Mouse (Mus musculus) embryonic facial prominence, embryonic 13.5 days (tissue): Measurements from ENCODE around the gene Sectm1b. TPM values are rescaled to one million over a fixed set of nuclear protein-coding genes. Genes with fewer than 3 reads are reported as not detected.
"Not testable (repeated sequence)": the region's sequence is repeated elsewhere in the genome, so short reads cannot be mapped to it uniquely, and the experiment has no call there.

Source experiments
- ATAC-seq: fragments of 200-750 bp; cut with Nextera tagmentation; 2 replicates; pipeline ENCODE4 v1.8.0; 2017; ENCODE audit warnings: low read depth; ENCODE audit not compliant: insufficient number of reproducible peaks, insufficient read depth, low FRiP score, low TSS enrichment
- H3K27ac ChIP-seq: fragments of 300-500 bp; sonication (generic); 2 replicates; pipeline ENCODE4 v1.5.1; 2015; ENCODE audit warnings: moderate library complexity, mild to moderate bottlenecking, inconsistent platforms
- H3K27me3 ChIP-seq: fragments of 300-500 bp; sonication (generic); 2 replicates; pipeline ENCODE4 v1.6.1; 2015; ENCODE audit warnings: mild to moderate bottlenecking, inconsistent platforms
- H3K36me3 ChIP-seq: fragments of 300-500 bp; sonication (generic); 2 replicates; pipeline ENCODE4 v1.6.1; 2015; ENCODE audit warnings: mild to moderate bottlenecking, inconsistent platforms
- H3K4me1 ChIP-seq: fragments of 300-500 bp; sonication (generic); 2 replicates; pipeline ENCODE4 v1.6.1; 2015; ENCODE audit warnings: inconsistent platforms
- H3K4me2 ChIP-seq: fragments of 300-500 bp; sonication (generic); 2 replicates; pipeline ENCODE4 v1.6.1; 2015; ENCODE audit warnings: moderate library complexity, mild to moderate bottlenecking, inconsistent platforms
- H3K4me3 ChIP-seq: fragments of 300-500 bp; sonication (generic); 2 replicates; pipeline ENCODE4 v1.5.1; 2015; ENCODE audit warnings: mild to moderate bottlenecking, inconsistent platforms
- H3K9ac ChIP-seq: fragments of 300-500 bp; sonication (generic); 2 replicates; pipeline ENCODE4 v1.6.1; 2015; ENCODE audit warnings: mild to moderate bottlenecking, inconsistent platforms
- H3K9me3 ChIP-seq: fragments of 300-500 bp; sonication (generic); 2 replicates; pipeline ENCODE4 v1.6.1; 2016; ENCODE audit warnings: inconsistent platforms
- WGBS: fragments of 180-500 bp; shearing (Covaris S2); methylation state at CpG from one replicate; pipeline ENCODE4 v1.1.7; 2015; ENCODE audit warnings: mixed read lengths; 5-methylcytosine and 5-hydroxymethylcytosine counted together
- polyA plus RNA-seq: library from polyadenylated mRNA; unstranded; fragments of >200 nt; fragmentation: Nextera tagmentation; extraction: Ambion mirVana; gene quantifications from 2 replicates; pipeline ENCODE4 v1.2.1, GENCODE M21; 2015

Gene Sectm1b
- polyA plus RNA-seq, 1 experiment from 2014 or later: 0.59 TPM

- WGBS: 84% methylated on average over 3 of the region's 3 CpGs
- no peak for ATAC-seq
- no peaks in the 10 kb centered on the region for H3K36me3 ChIP-seq
- H3K27me3 ChIP-seq: no peaks in the 10 kb centered on the region
- H3K4me3 ChIP-seq: no peak overlapping the region
- no peaks in the 10 kb centered on the region for H3K4me1 ChIP-seq
- H3K27ac ChIP-seq: no peak overlapping the region
- H3K4me2 ChIP-seq: no peak overlapping the region
- H3K9me3 ChIP-seq: no peaks in the 10 kb centered on the region
- no peak overlapping the region for H3K9ac ChIP-seq
These were observed 828 bp upstream of the Sectm1b start for GRCm38 (mm10) chr11:121064197-121064596.

GRCm38 (mm10) chr11:121061615-121062014 is 1.8 kb downstream of the Sectm1b start:
- no peak for ATAC-seq
- Histone ChIP-seq H3K4me2 (no peak overlapping the region), H3K27ac (no peak overlapping the region), H3K4me3 (no peak overlapping the region), H3K9me3 (no peaks in the 10 kb centered on the region), H3K36me3 (no peaks in the 10 kb centered on the region), H3K4me1 (no peaks in the 10 kb centered on the region), H3K27me3 (no peaks in the 10 kb centered on the region), H3K9ac (no peak overlapping the region)
- 62% methylated on average over 8 of the region's 8 CpGs for WGBS

- H3K36me3 ChIP-seq, H3K4me1 ChIP-seq, ATAC-seq, H3K4me3 ChIP-seq, H3K27ac ChIP-seq, H3K4me2 ChIP-seq, H3K9me3 ChIP-seq, H3K9ac ChIP-seq, H3K27me3 ChIP-seq: not testable (repeated sequence)
- 92% methylated on average over 6 of the region's 6 CpGs for WGBS
These were observed 2.8 kb downstream of the Sectm1b start for GRCm38 (mm10) chr11:121060401-121061067.

- WGBS: 80% methylated on average over 4 of the region's 4 CpGs
- no peak overlapping the region for H3K4me3 ChIP-seq
- no peak overlapping the region for H3K4me2 ChIP-seq
- no peaks in the 10 kb centered on the region for H3K4me1 ChIP-seq
- H3K9me3 ChIP-seq: no peaks in the 10 kb centered on the region
- no peak for ATAC-seq
- H3K27me3 ChIP-seq: no peaks in the 10 kb centered on the region
- no peak overlapping the region for H3K27ac ChIP-seq
- no peaks in the 10 kb centered on the region for H3K36me3 ChIP-seq
- H3K9ac ChIP-seq: no peak overlapping the region
These were observed 3.9 kb downstream of the Sectm1b start for GRCm38 (mm10) chr11:121059471-121059870.

- ATAC-seq: no peak
These were observed 4.4 kb downstream of the Sectm1b start for GRCm38 (mm10) chr11:121058956-121059355.

GRCm38 (mm10) chr11:121058122-121058521 is 5.2 kb downstream of the Sectm1b start:
- peaks cover 3% of the 10 kb centered on the region; the same call in 1 of the 2 replicates for H3K4me1 ChIP-seq
- no peak overlapping the region for H3K9ac ChIP-seq
- no peak overlapping the region for H3K27ac ChIP-seq
- H3K4me3 ChIP-seq: no peak overlapping the region
- no peak for ATAC-seq
- H3K9me3 ChIP-seq: no peaks in the 10 kb centered on the region
- no peak overlapping the region for H3K4me2 ChIP-seq
- no peaks in the 10 kb centered on the region for H3K36me3 ChIP-seq
- WGBS: 83% methylated on average over 5 of the region's 5 CpGs
- no peaks in the 10 kb centered on the region for H3K27me3 ChIP-seq

More at GRCm38 (mm10) chr11:121058956-121059355, 4.4 kb downstream of the Sectm1b start:
- H3K4me3 ChIP-seq: no peak overlapping the region
- no peak overlapping the region for H3K9ac ChIP-seq
- no peaks in the 10 kb centered on the region for H3K27me3 ChIP-seq
- H3K4me1 ChIP-seq: no peaks in the 10 kb centered on the region
- H3K4me2 ChIP-seq: no peak overlapping the region
- H3K36me3 ChIP-seq: no peaks in the 10 kb centered on the region
- no peaks in the 10 kb centered on the region for H3K9me3 ChIP-seq
- no peak overlapping the region for H3K27ac ChIP-seq
- WGBS: 82% methylated on average over 4 of the region's 4 CpGs

GRCm38 (mm10) chr11:121056536-121057236 is 6.7 kb downstream of the Sectm1b start:
- Histone ChIP-seq H3K27me3 (no peaks in the 10 kb centered on the region), H3K9me3 (no peaks in the 10 kb centered on the region), H3K9ac (no peak overlapping the region), H3K27ac (no peak overlapping the region), H3K4me2 (no peak overlapping the region), H3K4me3 (no peak overlapping the region), H3K4me1 (peaks cover 3% of the 10 kb centered on the region; the same call in 1 of the 2 replicates), H3K36me3 (no peaks in the 10 kb centered on the region)
- no peak for ATAC-seq
- WGBS: 40% methylated on average over 7 of the region's 7 CpGs

- ATAC-seq: no peak
- 14% methylated on average over 8 of the region's 8 CpGs for WGBS
- H3K36me3 ChIP-seq: no peaks in the 10 kb centered on the region
- H3K9ac ChIP-seq: no peak overlapping the region
- H3K4me2 ChIP-seq: no peak overlapping the region
- H3K4me3 ChIP-seq: no peak overlapping the region
- no peaks in the 10 kb centered on the region for H3K27me3 ChIP-seq
- H3K27ac ChIP-seq: no peak overlapping the region
- no peaks in the 10 kb centered on the region for H3K9me3 ChIP-seq
- peaks cover 3% of the 10 kb centered on the region; the same call in 1 of the 2 replicates for H3K4me1 ChIP-seq
These were observed 9.8 kb downstream of the Sectm1b start for GRCm38 (mm10) chr11:121053536-121053935.

GRCm38 (mm10) chr11:121052387-121052786 is 11.0 kb downstream of the Sectm1b start:
- no peak overlapping the region for H3K4me3 ChIP-seq
- H3K4me2 ChIP-seq: no peak overlapping the region
- H3K27ac ChIP-seq: no peak overlapping the region
- H3K9ac ChIP-seq: no peak overlapping the region
- ATAC-seq: no peak
- no peaks in the 10 kb centered on the region for H3K36me3 ChIP-seq
- WGBS: 66% methylated on average over 4 of the region's 4 CpGs
- H3K4me1 ChIP-seq: peaks cover 3% of the 10 kb centered on the region; the same call in 1 of the 2 replicates
- no peaks in the 10 kb centered on the region for H3K27me3 ChIP-seq
- no peaks in the 10 kb centered on the region for H3K9me3 ChIP-seq

GRCm38 (mm10) chr11:121051793-121052192 is 11.6 kb downstream of the Sectm1b start:
- Histone ChIP-seq H3K27ac (no peak overlapping the region), H3K4me3 (no peak overlapping the region), H3K9ac (no peak overlapping the region), H3K36me3 (no peaks in the 10 kb centered on the region), H3K4me1 (peaks cover 3% of the 10 kb centered on the region; the same call in 1 of the 2 replicates), H3K4me2 (no peak overlapping the region), H3K9me3 (no peaks in the 10 kb centered on the region), H3K27me3 (no peaks in the 10 kb centered on the region)
- no peak for ATAC-seq
- 55% methylated on average over 1 of the region's 1 CpGs for WGBS

GRCm38 (mm10) chr11:121049840-121050239 is 13.5 kb downstream of the Sectm1b start:
- no peaks in the 10 kb centered on the region for H3K36me3 ChIP-seq
- H3K4me3 ChIP-seq: no peak overlapping the region
- H3K9me3 ChIP-seq: no peaks in the 10 kb centered on the region
- no peak for ATAC-seq
- no peak overlapping the region for H3K4me2 ChIP-seq
- H3K27ac ChIP-seq: no peak overlapping the region
- WGBS: 42% methylated on average over 1 of the region's 1 CpGs
- H3K4me1 ChIP-seq: peaks cover 3% of the 10 kb centered on the region; the same call in 1 of the 2 replicates
- no peaks in the 10 kb centered on the region for H3K27me3 ChIP-seq
- no peak overlapping the region for H3K9ac ChIP-seq

GRCm38 (mm10) chr11:121047826-121048399 is 15.5 kb downstream of the Sectm1b start:
- no peaks in the 10 kb centered on the region for H3K4me1 ChIP-seq
- ATAC-seq: no peak
- no peaks in the 10 kb centered on the region for H3K9me3 ChIP-seq
- no peak overlapping the region for H3K27ac ChIP-seq
- no peak overlapping the region for H3K4me3 ChIP-seq
- no peak overlapping the region for H3K4me2 ChIP-seq
- no peaks in the 10 kb centered on the region; the same call in 1 of the 2 replicates for H3K27me3 ChIP-seq
- no peak overlapping the region for H3K9ac ChIP-seq
- no peaks in the 10 kb centered on the region for H3K36me3 ChIP-seq
- 42% methylated on average over 2 of the region's 2 CpGs for WGBS
